Mouse (Mus musculus) intestine, postnatal 0 days (tissue): ENCODE data around the gene Zfp239. TPM values are rescaled to one million over a fixed set of nuclear protein-coding genes. Genes with fewer than 3 reads are reported as not detected.

ENCODE experiments used
- ATAC-seq: fragments of 200-750 bp; cut with Nextera tagmentation; 2 replicates; pipeline ENCODE4 v1.8.0; 2017; ENCODE audit warnings: mild to moderate bottlenecking, moderate TSS enrichment, moderate library complexity
- H3K27ac ChIP-seq: fragments of 300-500 bp; sonication (generic); 2 replicates; pipeline ENCODE4 v1.5.1; 2014; ENCODE audit warnings: mild to moderate bottlenecking, low read depth, low read length, moderate library complexity
- H3K27me3 ChIP-seq: fragments of 300-500 bp; sonication (generic); replicated peaks from 2 replicates; pipeline ENCODE4 v1.6.1; 2014; ENCODE audit warnings: low read length, mixed read lengths; ENCODE audit not compliant: control insufficient read depth, insufficient read depth
- H3K36me3 ChIP-seq: fragments of 300-500 bp; sonication (generic); 2 replicates; pipeline ENCODE4 v1.6.1; 2014; ENCODE audit warnings: mild to moderate bottlenecking, moderate library complexity; ENCODE audit not compliant: control insufficient read depth, insufficient read depth
- H3K4me1 ChIP-seq: fragments of 300-500 bp; sonication (generic); replicated peaks from 2 replicates; pipeline ENCODE4 v1.6.1; 2014; ENCODE audit warnings: antibody characterized with exemption, low read length, mixed read lengths; ENCODE audit not compliant: control insufficient read depth, insufficient read depth
- H3K4me2 ChIP-seq: fragments of 300-500 bp; sonication (generic); replicated peaks from 2 replicates; pipeline ENCODE4 v1.6.1; 2014; ENCODE audit warnings: low read depth, mild to moderate bottlenecking, moderate library complexity
- H3K4me3 ChIP-seq: fragments of 300-500 bp; sonication (generic); 2 replicates; pipeline ENCODE4 v1.5.1; 2014; ENCODE audit warnings: low read depth, low read length
- H3K9ac ChIP-seq: fragments of 300-500 bp; sonication (generic); 2 replicates; pipeline ENCODE4 v1.6.1; 2014; ENCODE audit warnings: mild to moderate bottlenecking, low read depth, low read length
- H3K9me3 ChIP-seq: fragments of 300-500 bp; sonication (generic); 2 replicates; pipeline ENCODE4 v1.6.1; 2016; ENCODE audit warnings: mixed run types; ENCODE audit not compliant: control insufficient read depth
- CTCF ChIP-seq: sonication (generic); IDR thresholded peaks from 2 replicates; pipeline ENCODE4 v1.5.1; 2016; ENCODE audit warnings: low read depth, mild to moderate bottlenecking, control low read depth, antibody characterized with exemption, moderate library complexity
- WGBS: fragments of 180-500 bp; shearing (Covaris S2); extraction: QIAGEN DNeasy Blood & Tissue Kit; methylation state at CpG from one replicate; pipeline ENCODE4 v1.1.7; 2014; 5-methylcytosine and 5-hydroxymethylcytosine counted together
- polyA plus RNA-seq: library from polyadenylated mRNA; unstranded; fragments of >200 nt; fragmentation: Nextera tagmentation; extraction: Ambion mirVana; gene quantifications from 2 replicates; pipeline ENCODE4 v1.2.1, GENCODE M21; 2015

Zfp239 gene
- polyA plus RNA-seq, 1 experiment from 2014 or later: 3.1 TPM

- WGBS: 66% methylated on average over 9 of the region's 9 CpGs
Measured at GRCm38 (mm10) chr6:117901510-117902402, 39.9 kb downstream of the Zfp239 start.

GRCm38 (mm10) chr6:117902556-117902955, 40.7 kb downstream of the Zfp239 start:
- Histone ChIP-seq H3K9me3 (no peaks in the 10 kb centered on the region), H3K36me3 (no peaks in the 10 kb centered on the region), H3K27me3 (no peaks in the 10 kb centered on the region), H3K27ac (no peak overlapping the region), H3K4me2 (no peak overlapping the region), H3K9ac (no peak overlapping the region), H3K4me3 (no peak overlapping the region), H3K4me1 (no peaks in the 10 kb centered on the region)
- no peak for ATAC-seq
- no peak for TF ChIP-seq CTCF
- WGBS: 84% methylated on average over 4 of the region's 4 CpGs

More at GRCm38 (mm10) chr6:117901510-117902402, 39.9 kb downstream of the Zfp239 start:
- H3K4me3 ChIP-seq: no peak overlapping the region
- no peaks in the 10 kb centered on the region for H3K9me3 ChIP-seq
- H3K27me3 ChIP-seq: no peaks in the 10 kb centered on the region
- H3K9ac ChIP-seq: no peak overlapping the region
- H3K27ac ChIP-seq: no peak overlapping the region
- ATAC-seq: no peak
- H3K4me1 ChIP-seq: no peaks in the 10 kb centered on the region
- H3K36me3 ChIP-seq: no peaks in the 10 kb centered on the region
- H3K4me2 ChIP-seq: no peak overlapping the region
- no peak for TF ChIP-seq CTCF

- no peak overlapping the region for H3K27ac ChIP-seq
- TF ChIP-seq CTCF: no peak
- H3K9ac ChIP-seq: no peak overlapping the region
- no peaks in the 10 kb centered on the region for H3K27me3 ChIP-seq
- H3K36me3 ChIP-seq: no peaks in the 10 kb centered on the region
- WGBS: 82% methylated on average over 3 of the region's 3 CpGs
- H3K9me3 ChIP-seq: no peaks in the 10 kb centered on the region
- no peaks in the 10 kb centered on the region for H3K4me1 ChIP-seq
- no peak for ATAC-seq
- no peak overlapping the region for H3K4me2 ChIP-seq
- no peak overlapping the region for H3K4me3 ChIP-seq
Measured at GRCm38 (mm10) chr6:117903836-117904235, 41.9 kb downstream of the Zfp239 start.

DNA sequence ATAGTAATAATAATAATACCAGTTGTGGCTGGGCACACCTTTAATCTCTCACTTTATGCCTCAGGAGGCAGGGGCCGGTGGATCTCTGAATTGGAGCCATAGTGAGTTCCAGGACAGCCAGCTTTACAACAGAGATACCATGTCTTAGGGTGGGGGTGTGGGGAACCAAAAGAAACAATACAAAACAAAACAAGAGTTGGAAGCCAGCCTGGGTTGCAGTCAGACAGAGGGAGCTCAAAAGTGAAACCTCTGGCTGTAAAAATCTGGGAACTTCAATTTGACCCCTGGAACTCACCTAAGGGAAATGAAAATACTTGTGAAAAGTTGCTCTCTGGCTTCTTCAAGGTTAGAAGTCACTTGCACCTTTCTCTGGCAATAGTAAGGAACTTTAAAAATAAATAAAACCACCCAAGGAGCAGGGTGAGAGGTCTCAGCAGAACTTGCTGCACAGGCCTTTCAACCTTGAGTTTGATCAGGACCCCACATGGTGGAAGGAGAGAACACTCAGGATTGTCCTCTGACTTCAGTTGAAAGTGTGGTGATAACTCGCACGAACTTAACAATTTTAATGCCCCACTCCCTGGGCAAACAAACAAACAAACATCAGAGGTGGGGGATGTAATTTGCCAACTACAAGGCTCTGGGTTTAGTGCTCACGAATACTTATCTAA, 43.5 kb downstream of the Zfp239 start:
- no peak for TF ChIP-seq CTCF

DNA sequence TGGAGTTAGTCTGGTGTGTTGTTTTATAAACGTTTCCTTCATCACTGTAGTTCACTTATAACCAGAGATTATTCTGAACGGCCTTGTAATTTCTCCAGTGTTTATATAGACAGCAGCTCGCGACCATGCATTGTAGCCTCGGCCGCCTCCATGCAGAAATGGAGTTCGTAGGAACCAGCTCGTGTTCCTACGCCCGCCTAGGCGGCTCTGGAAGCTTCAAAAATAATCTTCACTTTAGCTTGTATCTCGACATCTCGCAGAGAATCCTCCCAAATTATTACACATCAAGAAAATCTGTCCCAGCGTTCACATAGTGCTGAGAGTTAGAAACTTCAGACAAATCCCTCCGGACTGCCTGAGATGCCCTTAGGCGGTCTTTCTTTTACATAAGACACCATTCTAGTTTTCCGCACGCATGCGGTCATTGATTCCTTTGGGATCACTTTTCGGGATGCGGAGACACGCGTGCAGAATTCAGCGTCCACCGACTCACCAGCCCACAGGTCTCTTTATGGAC, 44.2 kb downstream of the Zfp239 start:
- 0 out of 2 replicates have a peak, but pooled peaks have one; percentile 3 for ATAC-seq
- TF ChIP-seq CTCF: no peak
- H3K4me3 ChIP-seq: peak overlapping the region; percentile 95
- H3K4me2 ChIP-seq: peak overlapping the region; percentile 79
- H3K36me3 ChIP-seq: no peaks in the 10 kb centered on the region
- no peaks in the 10 kb centered on the region for H3K9me3 ChIP-seq
- under 1% methylated on average over 25 of the region's 25 CpGs for WGBS
- H3K9ac ChIP-seq: peak overlapping the region; percentile 99
- H3K27ac ChIP-seq: peak overlapping the region; percentile 99
- H3K27me3 ChIP-seq: no peaks in the 10 kb centered on the region
- H3K4me1 ChIP-seq: no peaks in the 10 kb centered on the region

More for the DNA sequence above, 43.5 kb downstream of the Zfp239 start:
- no peaks in the 10 kb centered on the region for H3K9me3 ChIP-seq
- no peaks in the 10 kb centered on the region for H3K4me1 ChIP-seq
- 0 out of 2 replicates have a peak overlapping the region, but pooled peaks have one; percentile 99 for H3K9ac ChIP-seq
- H3K36me3 ChIP-seq: no peaks in the 10 kb centered on the region
- peak overlapping the region; percentile 99; the same call in 1 of the 2 replicates for H3K27ac ChIP-seq
- peak overlapping the region; percentile 95; the same call in 1 of the 2 replicates for H3K4me3 ChIP-seq
- 11% methylated on average over 4 of the region's 4 CpGs for WGBS
- no peak for ATAC-seq
- peak overlapping the region; percentile 79 for H3K4me2 ChIP-seq
- H3K27me3 ChIP-seq: no peaks in the 10 kb centered on the region
